Mouse (Mus musculus): Measurements from ENCODE around the gene Akt2. TPM values are rescaled to one million over a fixed set of nuclear protein-coding genes. Genes with fewer than 3 reads are reported as not detected.

The Akt2 gene
- total RNA-seq, 1 experiment from 2014 or later = 194 TPM

DNA sequence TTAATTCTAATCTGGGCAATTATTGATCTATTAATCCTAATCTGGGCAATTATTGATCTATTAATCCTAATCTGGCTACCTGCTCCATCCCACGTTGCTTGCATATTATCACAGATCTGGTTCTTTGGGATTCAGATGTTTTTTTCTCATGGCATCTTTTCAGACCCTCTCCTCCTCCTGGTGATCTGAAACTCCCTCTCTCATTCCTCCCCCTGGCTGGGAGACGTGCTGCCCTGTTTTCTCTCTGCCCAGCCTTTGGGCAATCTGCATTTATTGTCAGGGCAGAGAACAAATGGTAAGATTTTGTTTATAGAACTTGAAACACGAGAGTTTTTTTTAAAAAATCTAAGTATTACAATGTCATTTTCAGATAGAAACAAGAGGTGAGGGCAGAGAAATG is 96.5 kb downstream of the Akt2 start:
- no peak for ATAC-seq (ENCODE audit: extremely low read depth, insufficient number of reproducible peaks, low FRiP score, poor library complexity, severe bottlenecking)

DNA sequence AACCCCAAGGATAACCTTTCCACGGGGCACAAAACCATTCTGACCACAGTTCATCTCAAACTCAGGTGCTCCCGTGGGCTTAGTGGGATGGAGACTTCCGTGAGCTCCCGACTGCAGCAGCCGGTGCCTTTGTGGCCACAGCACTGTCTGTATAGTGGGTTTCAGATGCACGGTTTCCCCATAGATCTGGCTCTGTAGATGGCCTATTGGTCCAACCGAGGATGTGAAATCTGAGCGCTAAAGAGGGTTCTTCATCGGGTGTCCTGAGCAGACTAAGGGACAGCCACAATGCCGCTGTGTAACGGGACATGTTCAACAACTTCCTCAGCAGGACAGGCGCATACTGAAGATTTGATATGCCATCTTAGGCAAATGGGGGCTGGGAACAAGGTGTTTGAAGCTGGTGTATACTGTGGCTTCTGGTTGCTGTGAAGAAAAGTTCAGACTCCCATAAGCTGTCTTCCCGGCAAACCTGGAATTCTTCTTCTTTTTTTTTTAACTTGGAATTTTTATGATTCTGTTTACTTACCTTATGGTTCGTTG is 97.0 kb downstream of the Akt2 start:
- no peak for ATAC-seq (ENCODE audit: extremely low read depth, insufficient number of reproducible peaks, low FRiP score, poor library complexity, severe bottlenecking)

DNA sequence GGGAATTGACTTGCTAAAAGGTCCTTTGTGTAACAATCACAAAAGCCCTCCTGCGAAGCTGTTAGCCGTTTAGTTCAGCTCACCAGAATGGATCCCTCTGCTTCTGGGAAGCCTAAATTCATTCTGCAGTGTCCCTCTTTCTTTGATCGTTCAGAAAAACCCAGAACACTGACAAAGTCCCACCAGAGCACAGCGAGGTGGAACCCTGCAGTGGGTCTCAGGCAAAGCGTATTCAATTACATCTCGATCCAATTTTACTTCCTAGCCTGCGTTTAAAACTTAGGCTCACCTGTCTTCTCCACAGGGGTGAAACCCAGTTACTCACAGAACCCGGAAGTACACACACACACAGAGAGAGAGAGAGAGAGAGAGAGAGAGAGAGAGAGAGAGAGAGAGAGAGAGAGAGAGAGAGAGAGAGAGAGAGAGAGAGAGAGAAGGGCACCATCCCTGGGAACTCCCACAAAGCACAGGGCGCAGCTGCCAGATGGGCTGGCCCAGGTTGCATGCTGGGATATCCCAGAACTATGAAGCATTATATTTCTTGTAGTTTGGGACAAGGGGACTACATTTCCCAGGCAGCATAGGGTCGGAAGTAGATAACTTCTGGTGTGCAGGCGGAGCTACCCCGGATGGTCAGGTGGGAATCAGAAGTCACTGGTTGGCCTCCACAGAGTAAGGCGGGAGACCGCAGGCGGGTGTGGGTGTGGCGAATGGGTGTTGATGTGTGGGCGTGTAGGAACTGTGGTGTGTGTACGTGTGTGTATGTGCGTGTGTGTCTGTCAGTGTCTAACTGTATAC is 97.7 kb downstream of the Akt2 start, which contains the start of gene Zfp607b:
Zfp607b (plus strand) TSS at position 526 of the 798 bp plus-strand sequence.
- ATAC-seq (ENCODE audit: extremely low read depth, insufficient number of reproducible peaks, low FRiP score, poor library complexity, severe bottlenecking) = peak; percentile 95

Other genes with a start within 250 kb of the Akt2 start
- gene Shkbp1, start 235.5 kb upstream of the Akt2 start, total RNA-seq (2017) = 56.8 and 69.9 TPM in 2 replicates
- not detected in 2 replicates for gene Gm20479, start 234.1 kb upstream of the Akt2 start, total RNA-seq (2017)
- gene Sptbn4, start 143.9 kb upstream of the Akt2 start, total RNA-seq (2017) = 0.37 TPM in 1 of 2 replicates, not detected in the other
- 31.7 and 32.1 TPM in 2 replicates for gene Blvrb, start 143.6 kb upstream of the Akt2 start, total RNA-seq (2017)
- 32.0 and 39.3 TPM in 2 replicates for gene Sertad3, start 117.8 kb upstream of the Akt2 start, total RNA-seq (2017)
- 32.6 and 38.4 TPM in 2 replicates for gene Sertad1, start 104.6 kb upstream of the Akt2 start, total RNA-seq (2017)
- 0.35 and 0.61 TPM in 2 replicates for gene Prx, start 92.2 kb upstream of the Akt2 start, total RNA-seq (2017)
- gene Hipk4, start 68.3 kb upstream of the Akt2 start, total RNA-seq (2017) = not detected in 2 replicates
- gene Pld3, start 38.3 kb upstream of the Akt2 start, total RNA-seq (2017) = 20.7 and 24.3 TPM in 2 replicates
- 7.0 and 8.7 TPM in 2 replicates for gene 2310022A10Rik, start 38.3 kb upstream of the Akt2 start, total RNA-seq (2017)
- not detected in 2 replicates for gene Ttc9b, start 62.4 kb downstream of the Akt2 start, total RNA-seq (2017)
- gene Map3k10, start 83.0 kb downstream of the Akt2 start, total RNA-seq (2017) = 3.7 and 7.2 TPM in 2 replicates
- 1.7 and 6.6 TPM in 2 replicates for gene Zfp607b, start 97.8 kb downstream of the Akt2 start, total RNA-seq (2017)
- 8.3 and 13.0 TPM in 2 replicates for gene Zfp60, start 139.8 kb downstream of the Akt2 start, total RNA-seq (2017)
- gene Zfp626, start 215.6 kb downstream of the Akt2 start, total RNA-seq (2017) = 7.5 and 9.8 TPM in 2 replicates
- 6.9 and 7.9 TPM in 2 replicates for gene Zfp59, start 247.1 kb downstream of the Akt2 start, total RNA-seq (2017)